Mouse (Mus musculus): ENCODE data around the gene Pola1.

- TF ChIP-seq POLR2A (IDR thresholded peaks at IDR 0.05; ENCODE audit: insufficient read length, low read depth) (no peak), E2F4 (IDR thresholded peaks at IDR 0.05; ENCODE audit: insufficient read depth) (no peak), MYOG (IDR thresholded peaks at IDR 0.05; ENCODE audit: control insufficient read depth in 1 of 3, insufficient read depth in 1 of 3, insufficient read length in 2 of 3, low read depth in 2 of 3) (no peak), CEBPB (IDR thresholded peaks at IDR 0.05; ENCODE audit: insufficient read depth, poor library complexity, severe bottlenecking) (no peak), POLR2AphosphoS2 (IDR thresholded peaks at IDR 0.05; ENCODE audit: insufficient read length, low read depth) (no peak), USF1 (IDR thresholded peaks at IDR 0.05; ENCODE audit: low read depth) (no peak), TCF3 (IDR thresholded peaks at IDR 0.05; ENCODE audit: insufficient read length, low read depth) (no peak)
Observed at GRCm38 (mm10) chrX:93539779-93540178, 92.2 kb downstream of the Pola1 start.

Measured in myocyte (in vitro differentiated cells).